Mouse (Mus musculus) bone marrow macrophage, adult 2 months (primary cell): Measurements from ENCODE around the gene Ift46.

Experiments
- CTCF ChIP-seq: IDR thresholded peaks from 2 replicates; pipeline ENCODE4 v1.5.1; 2012; ENCODE audit warnings: low read depth, mild to moderate bottlenecking, low read length, moderate library complexity
- POLR2A ChIP-seq: IDR thresholded peaks from 2 replicates; pipeline ENCODE4 v1.6.1; 2012; ENCODE audit warnings: mild to moderate bottlenecking, low read depth, low read length, borderline replicate concordance

- no peak for TF ChIP-seq CTCF
- TF ChIP-seq POLR2A: no peak
Measured at GRCm38 (mm10) chr9:44727441-44727840, 40.3 kb upstream of the Ift46 start.
